Mouse (Mus musculus) central nervous system, embryonic 14 days (tissue): ENCODE data around the gene Olfr967. TPM values are rescaled to one million over a fixed set of nuclear protein-coding genes. Genes with fewer than 3 reads are reported as not detected.

Experiments
- polyA plus RNA-seq: library from polyadenylated mRNA; depleted of rRNA; stranded (reverse); fragments of >200 nt; gene quantifications from 2 replicates; pipeline ENCODE4 v1.2.3, GENCODE M21; 2012; rRNA removed

Olfr967 gene
- not detected in 2 replicates for polyA plus RNA-seq

DNA sequence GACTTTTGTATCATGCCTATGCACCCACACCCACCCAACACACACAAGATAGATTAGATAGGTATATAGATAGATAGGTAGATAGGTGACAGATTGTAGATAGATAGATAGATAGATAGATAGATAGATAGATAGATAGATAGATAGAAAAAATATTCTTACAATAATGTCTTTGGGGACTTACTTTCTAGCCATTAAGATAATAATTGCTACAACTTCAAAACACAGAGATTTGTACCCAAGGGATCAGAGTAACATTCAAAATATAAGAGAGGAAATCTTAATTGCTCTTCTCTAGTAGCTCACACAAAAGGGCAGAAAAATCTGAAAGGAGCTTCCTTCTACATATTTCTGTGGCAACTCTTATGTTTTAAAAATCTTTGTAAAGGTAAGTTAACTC is at the start of gene Olfr967:
TSS of gene Olfr967 (plus strand) at position 301 of the 400 bp plus-strand sequence.

DNA sequence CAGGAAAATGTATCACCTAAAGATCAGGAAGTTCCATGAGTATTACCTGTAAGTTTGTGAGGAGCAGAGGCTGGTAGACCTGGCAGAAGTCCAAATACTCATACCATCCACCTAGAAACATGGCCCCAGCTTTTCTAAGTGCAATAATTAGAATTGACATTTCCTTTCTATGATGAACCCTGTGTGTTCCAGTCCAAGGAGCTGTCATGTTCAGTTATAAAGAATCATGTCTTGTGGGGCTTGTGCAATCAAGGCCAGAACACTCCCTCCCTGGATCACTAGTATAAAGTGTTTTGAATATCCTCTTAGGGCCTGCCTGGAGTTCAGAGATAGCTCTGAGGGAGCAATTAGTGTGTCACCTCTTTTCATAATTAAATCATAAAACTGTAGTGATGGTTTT is 39.0 kb upstream of the Olfr967 start, which contains the start of gene Olfr149:
TSS of gene Olfr149 (minus strand) at position 101 of the 400 bp plus-strand sequence.

DNA sequence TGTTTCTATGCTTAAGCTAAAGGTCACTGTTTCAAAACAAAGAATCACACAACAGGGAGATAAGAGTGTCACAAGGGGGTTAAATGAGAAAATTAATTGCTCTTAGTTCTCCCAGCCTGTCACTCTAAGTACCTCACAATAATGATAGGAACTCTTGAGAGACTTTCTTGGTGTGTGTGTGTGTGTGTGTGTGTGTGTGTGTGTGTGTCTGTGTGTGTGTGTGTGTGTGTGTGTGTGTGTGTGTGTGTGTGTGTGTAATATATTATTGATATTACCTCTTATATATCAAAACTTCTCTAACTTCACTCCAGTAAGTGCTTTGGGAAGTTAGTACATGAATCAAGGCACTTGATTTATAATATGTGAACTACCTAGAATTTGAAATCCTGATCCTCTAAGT is 35.0 kb upstream of the Olfr967 start, which contains the start of gene Olfr965:
TSS of gene Olfr965 (plus strand) at position 301 of the 400 bp plus-strand sequence.

DNA sequence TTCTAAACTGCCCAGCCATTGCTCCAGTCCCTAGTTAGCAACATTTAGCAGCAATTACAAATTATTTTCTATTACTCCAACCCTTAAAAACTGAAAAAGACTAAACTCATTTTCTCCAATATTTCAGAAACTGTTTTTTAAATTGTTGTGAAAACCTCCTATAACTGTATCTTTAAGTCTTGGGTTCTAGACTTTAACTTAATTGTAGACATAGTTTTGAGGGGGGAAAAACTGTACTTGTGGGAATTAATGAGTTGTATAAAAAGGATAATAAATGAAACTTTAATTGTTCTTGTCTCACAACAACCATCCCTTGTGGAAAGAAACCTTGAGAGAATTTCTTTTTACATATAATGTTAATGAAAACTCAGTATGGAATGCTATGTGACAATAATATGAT is 15.4 kb upstream of the Olfr967 start, which contains the start of gene Olfr150:
TSS of gene Olfr150 (plus strand) at position 301 of the 400 bp plus-strand sequence.

DNA sequence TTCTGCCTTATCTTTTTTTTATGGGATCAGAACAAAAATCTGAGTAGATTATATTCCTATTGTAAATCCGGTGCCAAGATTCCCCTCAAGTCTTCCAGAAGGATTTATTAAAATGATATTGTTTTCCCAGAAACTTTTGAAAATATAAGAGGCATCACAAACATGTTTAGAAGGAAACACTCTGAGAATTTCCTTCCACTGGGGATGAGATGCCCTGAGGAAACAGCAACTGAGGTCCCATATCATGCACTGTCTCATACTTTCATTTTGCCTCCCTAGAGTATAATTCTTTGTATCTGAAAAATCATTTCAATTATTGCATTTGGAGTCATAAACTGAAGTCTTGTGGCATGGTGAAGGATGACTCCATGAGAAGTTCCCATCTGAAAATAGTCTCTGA is 37.1 kb downstream of the Olfr967 start, which contains the start of gene Olfr968:
TSS of gene Olfr968 (minus strand) at position 101 of the 400 bp plus-strand sequence.

GRCm38 (mm10) chr9:39790558-39790957 is 44.5 kb downstream of the Olfr967 start, which contains the start of gene Olfr969:
Gene Olfr969, plus strand, starts transcription at chr9:39790945.

Other genes starting within 250 kb of the Olfr967 start
- gene Olfr957, start 230.4 kb upstream of the Olfr967 start, polyA plus RNA-seq = not detected in 2 replicates
- not detected in 2 replicates for gene Olfr958, start 192.2 kb upstream of the Olfr967 start, polyA plus RNA-seq
- 0.03 TPM in 1 of 2 replicates, not detected in the other for gene Olfr959, start 170.7 kb upstream of the Olfr967 start, polyA plus RNA-seq
- 53.4 and 77.5 TPM in 2 replicates for gene AW551984, start 141.8 kb upstream of the Olfr967 start, polyA plus RNA-seq
- gene Olfr148, start 135.6 kb upstream of the Olfr967 start, polyA plus RNA-seq = not detected in 2 replicates
- gene Olfr960, start 124.9 kb upstream of the Olfr967 start, polyA plus RNA-seq = not detected in 2 replicates
- not detected in 2 replicates for gene Olfr961, start 101.2 kb upstream of the Olfr967 start, polyA plus RNA-seq
- not detected in 2 replicates for gene Olfr963, start 79.0 kb upstream of the Olfr967 start, polyA plus RNA-seq
- gene Olfr149, start 39.1 kb upstream of the Olfr967 start, polyA plus RNA-seq = not detected in 2 replicates
- gene Olfr965, start 34.9 kb upstream of the Olfr967 start, polyA plus RNA-seq = not detected in 2 replicates
- not detected in 2 replicates for gene Olfr150, start 15.3 kb upstream of the Olfr967 start, polyA plus RNA-seq
- not detected in 2 replicates for gene Olfr968, start 37.0 kb downstream of the Olfr967 start, polyA plus RNA-seq
- gene Olfr969, start 44.7 kb downstream of the Olfr967 start, polyA plus RNA-seq = not detected in 2 replicates
- gene Olfr970, start 62.6 kb downstream of the Olfr967 start, polyA plus RNA-seq = not detected in 2 replicates
- gene Olfr971, start 90.6 kb downstream of the Olfr967 start, polyA plus RNA-seq = not detected in 2 replicates
- not detected in 2 replicates for gene Olfr972, start 120.2 kb downstream of the Olfr967 start, polyA plus RNA-seq
- gene Olfr229, start 161.1 kb downstream of the Olfr967 start, polyA plus RNA-seq = not detected in 2 replicates
- not detected in 2 replicates for gene Olfr974, start 191.3 kb downstream of the Olfr967 start, polyA plus RNA-seq
- 0.03 and 0.05 TPM in 2 replicates for gene Olfr975, start 205.8 kb downstream of the Olfr967 start, polyA plus RNA-seq
- not detected in 2 replicates for gene Olfr976, start 214.9 kb downstream of the Olfr967 start, polyA plus RNA-seq
- not detected in 2 replicates for gene Olfr978, start 245.9 kb downstream of the Olfr967 start, polyA plus RNA-seq